ENCODE assay signal across 8 mouse cellular contexts in genomic region chr2:65189346-65189745, GRCm38 (mm10). TPM values are rescaled to one million over a fixed set of nuclear protein-coding genes. Genes with fewer than 3 reads are reported as not detected.
DNase-seq lines count a peak whose midpoint lies in the region; ATAC-seq and TF ChIP-seq lines count a peak whose summit lies in the region.

No protein-coding gene starts in this region.

- intact Hi-C loops in left cerebral cortex, postnatal 36 days (cut with DNase I), result no loop called here

- H3K9me3 ChIP-seq in heart, embryonic 16.5 days (replicated peaks; ENCODE audit: control insufficient read depth, low read length), result no peaks in the 10 kb centered on the region
- no peaks in the 10 kb centered on the region for H3K9me3 ChIP-seq in limb, embryonic 15.5 days

- no peaks in the 10 kb centered on the region for H3K36me3 ChIP-seq in kidney, adult 2 months (ENCODE audit: control insufficient read depth, insufficient read depth, low read length)
- no peaks in the 10 kb centered on the region for H3K36me3 ChIP-seq in heart, embryonic 16.5 days (ENCODE audit: control insufficient read depth, insufficient read depth)
- no peaks in the 10 kb centered on the region for H3K36me3 ChIP-seq in limb, embryonic 15.5 days

- no peak overlapping the region for H3K4me3 ChIP-seq in kidney, adult 2 months (ENCODE audit: insufficient read depth, low read depth, low read length)
- H3K4me3 ChIP-seq in heart, embryonic 16.5 days (ENCODE audit: low read length), result no peak overlapping the region
- no peak overlapping the region for H3K4me3 ChIP-seq in limb, embryonic 15.5 days

- TF ChIP-seq CTCF in kidney, adult 2 months (conservative IDR thresholded peaks at IDR 0.05; ENCODE audit: insufficient read depth, insufficient read length, low read depth, low read length), result no peak

- H3K27me3 ChIP-seq in kidney, adult 2 months (replicated peaks; ENCODE audit: control insufficient read depth, insufficient read depth, low read length), result no peaks in the 10 kb centered on the region
- H3K27me3 ChIP-seq in heart, embryonic 16.5 days (ENCODE audit: control insufficient read depth, insufficient read depth, low read length), result no peaks in the 10 kb centered on the region
- no peaks in the 10 kb centered on the region for H3K27me3 ChIP-seq in limb, embryonic 15.5 days

- no peak overlapping the region for H3K4me2 ChIP-seq in heart, embryonic 16.5 days (ENCODE audit: low read depth, low read length)
- no peak overlapping the region for H3K4me2 ChIP-seq in limb, embryonic 15.5 days

- 0 out of 2 replicates have a peak overlapping the region, but pooled peaks have one; percentile 1 for H3K27ac ChIP-seq in kidney, adult 2 months (ENCODE audit: insufficient read depth, low read depth, low read length)
- H3K27ac ChIP-seq in heart, embryonic 16.5 days (ENCODE audit: low read length), result peak overlapping the region; percentile 71
- peak overlapping the region; percentile 27; the same call in 1 of the 2 replicates for H3K27ac ChIP-seq in limb, embryonic 15.5 days

- peak; percentile 77 for ATAC-seq in heart, embryonic 16.5 days (replicated peaks; ENCODE audit: extremely low read depth, insufficient read depth, low FRiP score)
- no peak for ATAC-seq in limb, embryonic 15.5 days (ENCODE audit: insufficient number of reproducible peaks, low FRiP score, low TSS enrichment, low read depth)

- H3K9ac ChIP-seq in heart, embryonic 16.5 days (ENCODE audit: low read length), result no peak overlapping the region
- no peak overlapping the region for H3K9ac ChIP-seq in limb, embryonic 15.5 days

- peaks cover 33% of the 10 kb centered on the region for H3K4me1 ChIP-seq in kidney, adult 2 months (ENCODE audit: control insufficient read depth, insufficient read depth, low read length)
- peaks cover 31% of the 10 kb centered on the region for H3K4me1 ChIP-seq in heart, embryonic 16.5 days (ENCODE audit: control insufficient read depth, insufficient read depth, low read length)
- H3K4me1 ChIP-seq in limb, embryonic 15.5 days, result peaks cover 9% of the 10 kb centered on the region; the same call in 1 of the 2 replicates

- TF ChIP-seq POLR2A in kidney, adult 2 months (IDR thresholded peaks at IDR 0.05; ENCODE audit: low read depth, low read length), result no peak

- 29% methylated on average over 7 of the region's 7 CpGs for WGBS in kidney, adult 2 months
- 29% methylated on average over 7 of the region's 7 CpGs for WGBS in heart, embryonic 16.5 days
- WGBS in limb, embryonic 15.5 days, result 38% methylated on average over 7 of the region's 7 CpGs

- peak; percentile 52 for DNase-seq in kidney, adult 2 months
- no peak for DNase-seq in kidney, adult 18-20 months
- peak; percentile 32 for DNase-seq in skeletal muscle tissue, adult 2 months (ENCODE audit: low read depth, low spot score)
- no peak for DNase-seq in left cerebral cortex, postnatal 36 days (ENCODE audit: low spot score in 2 of 2)
- no peak for DNase-seq in layer of hippocampus, adult 18-20 months (ENCODE audit: low spot score in 2 of 2)
- DNase-seq in frontal cortex, adult 2 months (ENCODE audit: extremely low spot score in 1 of 2, low spot score in 1 of 2), result no peak

RNA-seq across cellular contexts. Expression of gene Cobll1, which starts 49.9 kb away (rescaled TPM):
- 51.7 and 53.2 TPM in 2 replicates for polyA plus RNA-seq in kidney, adult 2 months (2012; rRNA removed)
- polyA plus RNA-seq in heart, embryonic 16.5 days (2015; fragmentation: Nextera tagmentation; extraction: Ambion mirVana), result 12.2 and 12.6 TPM in 2 replicates
- polyA plus RNA-seq in limb, embryonic 15.5 days (2015; fragmentation: Nextera tagmentation; extraction: Ambion mirVana), result 4.4 TPM in 2 replicates
- total RNA-seq in left cerebral cortex, postnatal 36 days (2021), result 1 to 10 TPM; 6.3 to 8.1 TPM
- 1 to 10 TPM; 7.3 to 7.5 TPM for total RNA-seq in layer of hippocampus, adult 18-20 months (2021)
- polyA plus RNA-seq in frontal cortex, adult 2 months (2012; rRNA removed), result 8.3 and 10.1 TPM in 2 replicates

Comparison
In these comparisons a context has a peak if more than half of its experiments do, and no peak if none do; other contexts are left out.
1. DNase-seq: peak in kidney, adult 2 months (single experiment) and skeletal muscle tissue, adult 2 months (single experiment); none in kidney, adult 18-20 months (single experiment), left cerebral cortex, postnatal 36 days (0 of 2), layer of hippocampus, adult 18-20 months (0 of 2) and frontal cortex, adult 2 months (0 of 2).
2. H3K27ac ChIP-seq: peak in every context shown above with its lines; median percentile 71 in heart, embryonic 16.5 days; 27 in limb, embryonic 15.5 days; 1 in kidney, adult 2 months.